Mouse (Mus musculus) heart, embryonic 12.5 days (tissue): ENCODE data around the gene Cacna1c. TPM values are rescaled to one million over a fixed set of nuclear protein-coding genes. Genes with fewer than 3 reads are reported as not detected.

Source experiments
- ATAC-seq: fragments of 200-750 bp; cut with Nextera tagmentation; 2 replicates; pipeline ENCODE4 v1.8.0; 2017; ENCODE audit warnings: moderate TSS enrichment, moderate library complexity; ENCODE audit not compliant: insufficient number of reproducible peaks, low FRiP score
- H3K27ac ChIP-seq: fragments of 300-500 bp; sonication (generic); 2 replicates; pipeline ENCODE4 v1.5.1; 2016; ENCODE audit warnings: mild to moderate bottlenecking, moderate library complexity; ENCODE audit not compliant: poor library complexity, severe bottlenecking
- H3K27me3 ChIP-seq: fragments of 300-500 bp; sonication (generic); replicated peaks from 2 replicates; pipeline ENCODE4 v1.6.1; 2016; ENCODE audit warnings: mild to moderate bottlenecking, moderate library complexity
- H3K36me3 ChIP-seq: fragments of 300-500 bp; sonication (generic); 2 replicates; pipeline ENCODE4 v1.6.1; 2016; ENCODE audit warnings: mild to moderate bottlenecking, moderate library complexity
- H3K4me1 ChIP-seq: fragments of 300-500 bp; sonication (generic); replicated peaks from 2 replicates; pipeline ENCODE4 v1.6.1; 2016; ENCODE audit warnings: mild to moderate bottlenecking
- H3K4me2 ChIP-seq: fragments of 300-500 bp; sonication (generic); 2 replicates; pipeline ENCODE4 v1.6.1; 2016; ENCODE audit warnings: mild to moderate bottlenecking, moderate library complexity
- H3K4me3 ChIP-seq: fragments of 300-500 bp; sonication (generic); 2 replicates; pipeline ENCODE4 v1.5.1; 2016; ENCODE audit warnings: mild to moderate bottlenecking
- H3K9ac ChIP-seq: fragments of 300-500 bp; sonication (generic); 2 replicates; pipeline ENCODE4 v1.6.1; 2016; ENCODE audit warnings: mild to moderate bottlenecking, moderate library complexity
- H3K9me3 ChIP-seq: fragments of 300-500 bp; sonication (generic); replicated peaks from 2 replicates; pipeline ENCODE4 v1.6.1; 2016; ENCODE audit warnings: mild to moderate bottlenecking, moderate library complexity
- WGBS: fragments of 180-500 bp; shearing (Covaris S2); methylation state at CpG from one replicate; pipeline ENCODE4 v1.1.7; 2016; 5-methylcytosine and 5-hydroxymethylcytosine counted together
- polyA plus RNA-seq: library from polyadenylated mRNA; unstranded; fragments of >200 nt; fragmentation: Nextera tagmentation; extraction: Ambion mirVana; gene quantifications from 2 replicates; pipeline ENCODE4 v1.2.1, GENCODE M21; 2016

The Cacna1c gene
- polyA plus RNA-seq, 1 experiment from 2014 or later, result 58.1 TPM

DNA sequence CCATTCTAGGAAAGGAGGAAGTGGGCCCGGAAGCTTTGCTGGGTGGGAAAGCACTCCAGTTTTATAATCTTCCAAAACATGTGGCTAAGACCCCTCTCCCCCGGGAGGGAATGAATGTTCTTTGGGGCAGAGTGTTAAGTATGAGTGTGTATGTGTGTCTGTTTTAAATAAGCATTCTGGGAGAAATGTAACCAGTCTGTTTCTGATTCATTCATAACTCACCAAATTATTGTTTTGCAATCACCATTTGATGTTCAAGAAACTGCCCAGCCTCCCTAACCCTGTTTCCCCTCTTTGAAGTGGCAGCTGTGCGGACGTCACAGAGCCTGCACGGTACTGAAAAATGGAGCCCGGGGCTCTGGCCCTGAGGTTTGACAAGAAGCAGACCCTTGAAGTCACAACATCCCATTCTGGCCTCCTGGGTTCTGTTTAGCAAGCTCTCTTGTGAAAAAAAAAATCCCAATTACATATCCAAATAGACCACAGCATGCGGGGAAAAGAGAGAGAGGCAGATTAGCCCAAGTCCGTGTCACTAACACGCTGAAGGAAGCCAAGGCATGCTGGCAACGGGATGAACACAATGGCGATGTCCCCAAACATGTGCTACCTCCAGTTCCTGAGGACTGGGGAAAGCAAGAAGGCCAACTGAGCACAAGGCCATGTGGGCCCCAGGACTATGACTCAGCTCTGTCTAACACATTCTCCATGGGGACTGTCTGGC lies 211.9 kb downstream of the Cacna1c start:
- WGBS, result 41% methylated on average over 11 of the region's 11 CpGs

DNA sequence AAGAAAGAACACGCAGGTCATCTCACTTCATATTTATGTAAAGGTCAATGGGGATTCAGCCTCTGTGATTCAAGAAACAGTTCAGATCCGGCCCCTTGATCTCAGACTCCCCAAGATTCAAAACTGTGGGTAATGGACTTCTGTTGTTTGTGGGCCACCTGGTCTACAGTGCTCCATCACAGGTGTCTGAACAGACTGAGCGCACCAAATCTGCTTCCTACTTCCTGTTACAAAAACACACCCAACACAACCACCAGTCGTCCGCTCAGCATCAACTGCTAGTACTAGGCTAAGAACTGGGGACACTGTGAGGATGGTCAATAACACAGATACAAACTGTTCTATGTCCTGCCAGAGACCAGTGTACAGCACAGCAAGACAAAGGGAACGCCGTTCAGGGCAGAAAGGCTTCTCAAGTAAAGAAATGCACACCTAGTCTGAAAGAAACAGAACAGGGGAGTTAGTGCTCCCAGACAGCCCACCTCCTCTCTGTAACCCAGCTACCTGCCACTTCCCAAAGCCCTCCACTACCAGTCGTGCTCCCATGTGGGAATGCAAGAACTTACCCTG lies 212.7 kb downstream of the Cacna1c start:
- Histone ChIP-seq H3K27ac (no peak overlapping the region), H3K27me3 (no peaks in the 10 kb centered on the region), H3K9me3 (no peaks in the 10 kb centered on the region), H3K4me1 (peaks cover 47% of the 10 kb centered on the region), H3K9ac (no peak overlapping the region), H3K36me3 (no peaks in the 10 kb centered on the region), H3K4me3 (no peak overlapping the region), H3K4me2 (no peak overlapping the region)
- no peak for ATAC-seq
- WGBS, result 80% methylated on average over 8 of the region's 8 CpGs

More for the DNA sequence above, 211.9 kb downstream of the Cacna1c start:
- ATAC-seq, result no peak
- no peak overlapping the region for H3K9ac ChIP-seq
- H3K4me3 ChIP-seq, result no peak overlapping the region
- H3K27me3 ChIP-seq, result no peaks in the 10 kb centered on the region
- no peaks in the 10 kb centered on the region for H3K36me3 ChIP-seq
- H3K9me3 ChIP-seq, result no peaks in the 10 kb centered on the region
- H3K4me1 ChIP-seq, result peaks cover 47% of the 10 kb centered on the region
- 0 out of 2 replicates have a peak overlapping the region, but pooled peaks have one; percentile 17 for H3K27ac ChIP-seq
- no peak overlapping the region for H3K4me2 ChIP-seq

DNA sequence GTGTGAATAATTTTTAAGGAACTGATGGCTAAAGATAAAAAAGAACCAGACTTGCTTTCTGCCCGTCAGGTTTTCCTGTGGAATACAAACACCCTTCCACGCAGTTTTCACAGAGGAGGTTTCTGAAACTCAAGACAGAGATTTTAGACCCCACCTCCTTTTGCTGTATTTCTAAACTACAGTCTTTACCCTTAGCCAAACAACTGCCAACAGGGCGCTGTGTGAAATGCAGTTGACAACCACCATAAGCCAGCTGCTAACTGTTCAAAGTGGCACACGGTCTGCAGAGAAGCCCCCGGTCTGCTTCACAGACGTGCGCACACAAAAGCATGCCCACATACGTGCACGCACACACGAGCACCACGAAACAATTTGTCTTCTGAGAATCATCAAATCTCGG lies 216.0 kb downstream of the Cacna1c start:
- Histone ChIP-seq H3K27ac (no peak overlapping the region), H3K9ac (no peak overlapping the region), H3K4me1 (peaks cover 67% of the 10 kb centered on the region), H3K36me3 (no peaks in the 10 kb centered on the region), H3K4me2 (no peak overlapping the region), H3K4me3 (no peak overlapping the region), H3K27me3 (no peaks in the 10 kb centered on the region), H3K9me3 (no peaks in the 10 kb centered on the region)
- no peak for ATAC-seq
- WGBS, result 74% methylated on average over 12 of the region's 12 CpGs

- Histone ChIP-seq H3K9ac (no peak overlapping the region), H3K4me1 (peaks cover 63% of the 10 kb centered on the region), H3K4me2 (no peak overlapping the region), H3K9me3 (no peaks in the 10 kb centered on the region), H3K27ac (peak overlapping the region; percentile 26; the same call in 1 of the 2 replicates), H3K27me3 (no peaks in the 10 kb centered on the region), H3K4me3 (no peak overlapping the region), H3K36me3 (no peaks in the 10 kb centered on the region)
- no peak for ATAC-seq
- WGBS, result 55% methylated on average over 10 of the region's 10 CpGs
Measured at GRCm38 (mm10) chr6:118977443-118978271, 218.6 kb downstream of the Cacna1c start.

DNA sequence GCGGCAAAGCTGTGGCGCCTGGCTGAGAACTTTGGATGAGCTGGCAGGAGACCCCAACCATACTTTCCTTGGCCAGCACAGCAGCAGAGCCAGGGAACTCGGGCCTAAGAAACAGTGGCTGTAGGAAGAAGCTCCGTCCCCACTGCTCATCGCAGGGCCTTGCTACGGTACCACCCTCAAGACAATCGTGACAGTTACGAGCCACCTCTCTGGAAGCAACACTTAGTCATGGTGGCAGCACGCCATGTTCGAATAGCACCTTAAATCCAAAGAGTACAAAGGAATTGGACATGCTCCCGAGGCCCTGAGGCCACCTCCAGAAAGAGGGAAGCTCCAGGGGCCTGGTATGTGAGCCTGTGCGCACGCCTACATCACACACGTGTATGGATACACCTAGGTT lies 219.6 kb downstream of the Cacna1c start:
- H3K9me3 ChIP-seq, result no peaks in the 10 kb centered on the region
- H3K27ac ChIP-seq, result no peak overlapping the region
- 87% methylated on average over 14 of the region's 14 CpGs for WGBS
- H3K4me2 ChIP-seq, result no peak overlapping the region
- no peak overlapping the region for H3K4me3 ChIP-seq
- H3K9ac ChIP-seq, result no peak overlapping the region
- H3K36me3 ChIP-seq, result no peaks in the 10 kb centered on the region
- peaks cover 71% of the 10 kb centered on the region for H3K4me1 ChIP-seq
- no peak for ATAC-seq
- no peaks in the 10 kb centered on the region for H3K27me3 ChIP-seq

- 58% methylated on average over 9 of the region's 10 CpGs for WGBS
- H3K9me3 ChIP-seq, result no peaks in the 10 kb centered on the region
- H3K27ac ChIP-seq, result no peak overlapping the region
- no peak for ATAC-seq
- peaks cover 3% of the 10 kb centered on the region for H3K36me3 ChIP-seq
- H3K4me1 ChIP-seq, result peaks cover 60% of the 10 kb centered on the region
- no peak overlapping the region for H3K9ac ChIP-seq
- no peaks in the 10 kb centered on the region for H3K27me3 ChIP-seq
- H3K4me3 ChIP-seq, result no peak overlapping the region
- no peak overlapping the region for H3K4me2 ChIP-seq
Measured at GRCm38 (mm10) chr6:118971844-118972531, 224.2 kb downstream of the Cacna1c start.

DNA sequence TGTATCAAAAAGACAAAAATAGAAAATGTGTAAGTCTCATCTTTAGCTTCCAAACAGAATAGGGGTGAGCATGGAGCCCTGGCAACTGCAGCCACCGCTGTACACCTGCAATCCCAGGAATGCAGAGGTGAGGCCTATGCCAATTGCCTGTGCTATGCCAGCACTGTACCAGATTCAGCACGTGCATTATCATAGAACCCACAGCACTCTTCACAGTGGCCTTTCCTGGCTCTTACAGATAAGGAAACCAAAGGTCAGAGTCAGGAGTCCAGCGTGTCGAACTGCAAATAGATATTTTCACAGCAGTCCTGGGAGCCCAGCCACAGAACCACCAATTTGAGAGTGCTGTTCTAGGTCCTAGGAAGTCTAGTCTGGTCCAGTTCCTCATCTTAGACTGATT lies 227.4 kb downstream of the Cacna1c start:
- Histone ChIP-seq H3K36me3 (peaks cover 3% of the 10 kb centered on the region), H3K4me2 (no peak overlapping the region), H3K27ac (no peak overlapping the region), H3K4me3 (no peak overlapping the region), H3K9me3 (no peaks in the 10 kb centered on the region), H3K4me1 (peaks cover 60% of the 10 kb centered on the region), H3K9ac (no peak overlapping the region), H3K27me3 (no peaks in the 10 kb centered on the region)
- WGBS, result 26% methylated on average over 4 of the region's 4 CpGs
- no peak for ATAC-seq

- H3K4me1 ChIP-seq, result peaks cover 59% of the 10 kb centered on the region
- no peak overlapping the region for H3K4me3 ChIP-seq
- H3K27me3 ChIP-seq, result no peaks in the 10 kb centered on the region
- no peaks in the 10 kb centered on the region for H3K9me3 ChIP-seq
- H3K9ac ChIP-seq, result no peak overlapping the region
- 0 out of 2 replicates have a peak overlapping the region, but pooled peaks have one; percentile 13 for H3K27ac ChIP-seq
- H3K4me2 ChIP-seq, result no peak overlapping the region
- 52% methylated on average over 4 of the region's 4 CpGs for WGBS
- peaks cover 3% of the 10 kb centered on the region for H3K36me3 ChIP-seq
- no peak for ATAC-seq
Measured at GRCm38 (mm10) chr6:118966904-118967303, 229.3 kb downstream of the Cacna1c start.

GRCm38 (mm10) chr6:118965577-118965976 lies 230.6 kb downstream of the Cacna1c start:
- no peak for ATAC-seq
- Histone ChIP-seq H3K27ac (no peak overlapping the region), H3K4me3 (no peak overlapping the region), H3K27me3 (no peaks in the 10 kb centered on the region), H3K4me1 (peaks cover 55% of the 10 kb centered on the region), H3K9me3 (no peaks in the 10 kb centered on the region), H3K36me3 (peaks cover 3% of the 10 kb centered on the region), H3K4me2 (no peak overlapping the region), H3K9ac (no peak overlapping the region)
- 92% methylated on average over 2 of the region's 2 CpGs for WGBS

DNA sequence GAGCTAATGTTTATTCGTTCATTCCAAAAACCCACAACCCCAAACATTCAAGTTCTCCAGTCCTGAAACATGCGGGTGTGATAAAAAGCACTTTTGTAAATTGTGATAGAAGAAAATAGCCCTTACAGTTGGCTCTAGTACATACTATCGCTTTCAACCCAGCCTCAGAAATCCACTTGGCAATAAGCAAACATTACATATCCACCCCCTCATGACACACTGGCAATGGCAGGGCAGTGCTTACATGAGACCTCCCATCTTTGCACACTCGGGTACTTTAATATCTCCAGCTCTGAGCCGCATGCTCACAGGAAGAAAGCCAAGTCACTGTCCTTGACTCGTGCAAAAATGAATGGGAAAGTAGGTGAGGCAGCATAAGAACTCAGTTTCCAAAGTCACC lies 232.4 kb downstream of the Cacna1c start:
- Histone ChIP-seq H3K27ac (no peak overlapping the region), H3K4me3 (no peak overlapping the region), H3K4me1 (peaks cover 65% of the 10 kb centered on the region), H3K9me3 (no peaks in the 10 kb centered on the region), H3K9ac (no peak overlapping the region), H3K4me2 (no peak overlapping the region), H3K27me3 (no peaks in the 10 kb centered on the region), H3K36me3 (no peaks in the 10 kb centered on the region)
- no peak for ATAC-seq
- 67% methylated on average over 6 of the region's 6 CpGs for WGBS

- 43% methylated on average over 5 of the region's 5 CpGs for WGBS
- Histone ChIP-seq H3K9me3 (no peaks in the 10 kb centered on the region), H3K27ac (no peak overlapping the region), H3K4me2 (no peak overlapping the region), H3K27me3 (no peaks in the 10 kb centered on the region), H3K9ac (0 out of 2 replicates have a peak overlapping the region, but pooled peaks have one; percentile 10), H3K4me1 (peaks cover 68% of the 10 kb centered on the region), H3K4me3 (no peak overlapping the region), H3K36me3 (no peaks in the 10 kb centered on the region)
- ATAC-seq, result no peak
Measured at GRCm38 (mm10) chr6:118963283-118963682, 232.9 kb downstream of the Cacna1c start.
